Mouse (Mus musculus): ENCODE results near the gene Ubqln1. TPM values are rescaled to one million over a fixed set of nuclear protein-coding genes. Genes with fewer than 3 reads are reported as not detected.

Gene Ubqln1
- total RNA-seq, 2 experiments from 2014 or later, result 42.1 to 44.9 TPM

DNA sequence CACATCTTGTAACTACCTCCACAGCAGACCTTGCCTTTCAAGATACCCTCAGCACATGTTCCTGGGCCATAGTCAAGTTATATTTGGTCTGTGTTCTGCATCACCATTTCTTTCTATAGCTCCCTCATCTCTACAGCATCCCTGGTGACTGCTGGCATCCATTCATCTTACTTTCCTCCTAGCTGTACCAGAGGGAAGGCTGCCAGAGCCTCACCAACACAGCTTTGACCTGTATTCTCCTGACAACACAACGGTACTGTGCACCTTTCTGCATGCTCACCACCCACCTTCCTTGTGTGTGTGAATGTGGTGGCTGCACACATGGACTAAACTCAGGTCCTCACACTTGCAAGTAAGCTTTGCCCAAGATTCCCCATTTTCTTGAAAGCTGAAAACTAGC lies 12.6 kb downstream of the Ubqln1 start:
- DNase-seq, result no peak
- intact Hi-C loops (cut with DNase I), result no loop called here

DNA sequence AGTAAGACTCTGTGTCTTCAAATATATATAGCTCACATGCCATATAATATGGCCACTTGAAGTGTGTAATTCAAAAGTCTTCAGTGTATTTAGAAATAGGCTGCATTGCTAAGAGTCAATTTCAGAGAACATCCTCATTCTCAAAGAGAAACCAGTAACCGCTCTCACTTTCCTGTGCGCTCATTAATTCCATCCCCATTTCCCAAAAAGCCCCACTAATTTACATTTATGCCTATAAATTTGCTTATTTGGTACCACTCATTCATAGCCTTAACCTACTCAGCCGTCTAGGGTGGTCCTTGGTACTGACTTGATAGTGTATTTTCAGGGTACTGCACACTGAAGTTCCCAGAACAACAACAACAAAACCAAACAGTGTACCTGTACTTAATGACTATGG lies 13.5 kb downstream of the Ubqln1 start:
- intact Hi-C loops (cut with DNase I), result no loop called here
- DNase-seq, result no peak

DNA sequence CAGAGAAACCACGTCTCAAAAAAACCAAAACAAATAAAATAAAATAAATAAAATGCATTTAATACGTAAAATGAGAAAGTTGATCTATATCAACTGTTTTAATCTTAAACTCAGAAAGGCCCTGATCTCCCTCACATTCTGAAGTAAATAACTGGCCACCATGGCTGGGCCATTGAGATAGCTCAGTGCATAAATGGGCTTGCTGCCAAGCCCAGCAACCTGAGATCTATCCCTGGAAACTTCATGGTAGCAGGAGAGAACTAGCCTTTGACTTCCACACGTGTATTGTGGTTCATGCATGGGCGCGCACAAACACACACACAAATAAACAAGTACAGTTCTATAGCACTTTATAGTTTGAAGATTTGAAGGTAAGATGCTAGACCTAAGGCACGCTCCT lies 14.1 kb downstream of the Ubqln1 start:
- DNase-seq, result no peak
- intact Hi-C loops (cut with DNase I), result no loop called here

DNA sequence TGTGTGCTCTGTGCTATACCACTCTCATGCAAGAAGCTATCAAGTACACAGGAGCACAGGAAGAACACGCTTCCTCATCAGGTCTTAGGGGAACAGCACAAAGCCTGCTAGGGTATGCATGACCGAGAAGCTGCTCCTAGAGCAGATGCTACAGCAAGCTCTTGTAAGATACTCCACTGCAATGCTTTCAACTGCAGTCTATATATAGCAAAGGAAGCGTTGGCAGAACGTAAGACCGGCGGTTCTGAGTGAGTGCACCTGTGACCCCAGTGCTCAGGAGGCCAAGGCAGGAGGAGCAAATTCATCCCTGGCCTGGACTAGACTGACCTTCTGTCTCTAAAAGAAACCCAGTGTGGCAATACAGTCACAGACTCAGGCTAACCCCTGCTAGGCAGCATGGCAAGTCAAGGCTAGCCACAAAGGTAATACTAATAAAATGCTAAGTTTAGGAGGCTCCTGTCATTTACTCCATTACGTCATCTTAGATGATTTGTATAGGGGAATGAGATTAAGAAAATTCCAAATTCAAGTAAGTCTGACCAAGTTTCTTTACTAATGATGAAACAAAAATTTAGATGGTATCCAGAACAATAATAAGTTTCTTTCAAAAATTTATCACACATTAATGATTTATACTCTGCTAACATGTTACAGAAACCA lies 17.3 kb downstream of the Ubqln1 start:
- intact Hi-C loops (cut with DNase I), result no loop called here
- no peak for DNase-seq

DNA sequence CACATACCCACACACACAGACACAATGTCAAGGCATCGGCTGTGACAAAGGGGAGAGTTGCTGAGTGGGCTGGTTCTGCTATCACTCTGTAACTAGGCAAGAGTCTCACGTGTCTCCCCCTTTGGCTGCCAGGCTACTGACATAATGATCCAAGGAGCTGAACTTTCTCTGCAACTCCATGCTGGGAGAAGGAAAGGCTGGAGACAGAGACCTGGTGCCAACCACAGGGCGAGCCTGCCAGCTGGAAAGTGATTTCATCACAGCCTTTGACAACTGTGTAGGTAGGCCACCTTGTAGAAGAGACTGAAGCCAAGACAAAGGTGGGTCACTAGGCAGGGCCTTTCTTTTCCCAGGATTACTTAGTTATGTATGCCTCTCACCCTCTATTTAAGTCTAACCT lies 18.2 kb downstream of the Ubqln1 start:
- DNase-seq, result no peak
- intact Hi-C loops (cut with DNase I), result no loop called here

DNA sequence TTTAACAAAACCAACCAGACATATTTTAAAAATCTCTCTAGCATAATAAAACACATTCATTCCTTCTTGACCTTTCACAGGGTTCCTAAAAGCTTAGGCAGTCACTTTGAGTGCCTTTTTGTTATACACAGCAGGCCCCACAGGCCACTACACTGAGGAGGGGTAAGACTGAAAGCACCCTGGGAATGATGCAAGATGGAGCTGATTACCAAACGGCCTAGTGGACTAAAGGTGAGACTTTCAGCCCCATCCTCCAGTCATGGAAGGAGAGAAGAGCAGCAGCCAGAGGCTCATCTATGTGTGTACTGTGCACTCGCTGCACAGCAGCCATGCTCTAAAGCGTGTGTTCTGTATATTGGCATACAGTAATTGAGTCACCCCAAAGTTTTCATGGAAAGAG lies 20.5 kb downstream of the Ubqln1 start:
- DNase-seq, result no peak
- intact Hi-C loops (cut with DNase I), result no loop called here

DNA sequence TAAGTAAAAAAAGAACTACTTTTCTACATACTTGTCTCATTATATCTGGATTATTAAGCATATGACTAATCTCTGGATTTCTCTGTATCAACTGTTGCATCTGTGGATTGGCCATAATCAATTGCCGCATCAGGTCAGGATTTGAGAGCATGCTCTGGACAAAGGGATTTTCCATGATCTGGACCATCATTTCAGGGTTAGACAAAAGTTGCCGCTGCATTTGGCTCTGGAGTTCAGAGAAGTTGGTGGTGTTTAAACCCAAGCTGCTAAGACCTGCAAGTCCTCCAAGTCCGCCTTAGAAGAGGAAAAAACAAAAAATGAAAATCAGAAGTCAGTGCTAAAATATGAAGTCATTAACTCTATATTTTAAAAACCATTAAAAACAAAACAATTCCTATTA lies 22.2 kb downstream of the Ubqln1 start:
- DNase-seq, result no peak
- intact Hi-C loops (cut with DNase I), result no loop called here

DNA sequence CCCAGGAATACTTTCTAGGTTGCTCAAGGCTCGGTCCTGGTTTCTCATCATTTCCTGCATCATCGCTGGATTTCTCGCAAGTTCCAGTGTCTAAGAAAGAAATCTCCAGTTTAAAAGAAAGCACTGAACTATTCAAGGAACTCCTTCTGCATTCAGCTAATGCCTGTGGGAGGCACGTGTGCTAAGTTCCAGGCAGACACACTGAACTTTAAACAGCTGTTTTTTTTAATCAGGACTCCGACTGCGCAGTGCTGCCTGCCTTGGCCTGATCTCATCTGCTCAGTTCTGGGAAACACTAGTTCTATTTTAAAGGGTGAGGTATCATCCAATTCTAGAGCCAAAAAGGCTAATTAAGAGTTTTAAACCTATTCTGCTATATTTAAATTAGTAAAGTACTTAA lies 23.3 kb downstream of the Ubqln1 start:
- intact Hi-C loops (cut with DNase I), result no loop called here
- DNase-seq, result no peak

DNA sequence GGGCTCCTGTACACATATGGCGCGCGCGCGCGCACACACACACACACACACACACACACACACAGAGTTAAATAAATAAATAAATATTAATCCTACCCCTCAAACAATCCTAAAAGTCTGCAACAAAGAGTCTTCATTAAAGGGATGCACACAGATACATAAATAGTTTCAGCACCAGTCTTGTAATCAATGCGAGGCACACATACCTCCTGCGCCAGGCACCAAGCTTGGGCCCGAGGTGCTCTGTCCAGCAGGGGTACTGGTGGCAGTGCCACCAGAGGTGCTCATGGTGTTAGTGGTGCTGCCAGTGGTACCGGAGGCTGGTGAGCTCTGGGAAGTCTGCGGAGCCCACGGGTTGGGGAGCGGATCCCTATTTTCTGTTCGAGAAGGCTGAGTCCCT lies 23.9 kb downstream of the Ubqln1 start:
- no peak for DNase-seq
- intact Hi-C loops (cut with DNase I), result no loop called here

DNA sequence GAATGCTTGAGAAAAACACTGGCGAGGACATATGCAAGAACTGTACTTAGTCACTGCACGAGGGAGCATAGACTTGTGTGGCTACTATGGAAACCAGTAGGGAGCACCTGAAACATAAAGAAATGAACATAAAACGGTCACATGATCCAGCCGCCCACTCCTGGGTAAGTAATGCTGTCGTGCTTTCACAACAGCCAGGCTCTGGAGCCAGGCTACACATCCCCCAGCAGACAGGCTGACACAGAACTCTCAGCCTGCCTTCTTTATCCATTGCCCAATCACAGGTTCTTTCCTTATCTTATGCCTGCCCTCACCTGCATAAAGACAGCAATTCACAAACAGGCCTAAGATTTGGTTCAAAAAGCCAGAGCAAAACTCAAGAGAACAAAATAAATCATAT lies 26.0 kb downstream of the Ubqln1 start:
- intact Hi-C loops (cut with DNase I), result loop anchor here (5.0 kb wide), 1 partner anchor 177 kb away; no protein-coding TSS in a partner anchor
- no peak for DNase-seq

DNA sequence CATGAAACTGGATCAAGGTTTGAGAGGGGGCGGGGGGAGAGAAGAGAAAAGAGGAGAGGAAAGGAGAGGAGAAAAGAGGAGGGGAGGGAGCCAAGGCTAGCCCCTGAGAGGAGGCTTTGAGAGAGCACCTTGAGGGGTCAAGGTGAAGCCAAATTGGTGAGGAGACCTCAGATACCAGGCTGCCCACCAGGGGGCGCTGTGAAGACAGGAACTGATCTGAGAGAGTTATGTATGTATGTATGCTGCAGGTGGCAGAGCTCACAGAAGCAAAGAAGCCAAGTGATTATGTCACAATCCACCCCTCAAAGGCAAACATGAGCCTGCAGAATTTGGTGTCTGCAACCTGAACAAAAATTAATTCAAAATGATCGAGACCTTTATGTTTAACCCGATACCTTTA lies 27.0 kb downstream of the Ubqln1 start:
- intact Hi-C loops (cut with DNase I), result loop anchor here (1.0 to 5.0 kb wide), 2 partner anchors 44 to 176 kb away; no protein-coding TSS in a partner anchor
- peak; percentile 75 to 79 for DNase-seq

DNA sequence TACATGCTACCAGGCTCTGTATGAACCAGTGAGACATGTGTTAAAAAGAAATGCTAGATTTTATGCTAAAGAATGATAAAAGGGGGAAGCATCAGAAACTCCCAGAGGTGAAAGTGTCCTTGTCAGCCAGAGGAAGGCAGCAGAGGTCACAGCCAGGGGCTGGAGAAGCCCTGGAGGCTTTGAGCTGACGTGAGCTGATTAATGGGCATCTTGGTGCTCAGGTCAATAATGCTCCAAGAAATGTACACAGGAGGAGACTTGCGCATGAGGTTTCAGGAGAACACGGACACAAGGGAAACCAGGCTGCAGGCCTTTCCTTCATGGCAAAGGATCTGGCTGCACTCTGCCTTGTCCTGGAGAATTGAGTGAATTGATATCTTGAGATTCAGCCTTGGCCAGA lies 27.7 kb downstream of the Ubqln1 start:
- no peak for DNase-seq
- intact Hi-C loops (cut with DNase I), result loop anchor here (1.0 to 5.0 kb wide), 3 partner anchors 29 to 175 kb away; no protein-coding TSS in a partner anchor

DNA sequence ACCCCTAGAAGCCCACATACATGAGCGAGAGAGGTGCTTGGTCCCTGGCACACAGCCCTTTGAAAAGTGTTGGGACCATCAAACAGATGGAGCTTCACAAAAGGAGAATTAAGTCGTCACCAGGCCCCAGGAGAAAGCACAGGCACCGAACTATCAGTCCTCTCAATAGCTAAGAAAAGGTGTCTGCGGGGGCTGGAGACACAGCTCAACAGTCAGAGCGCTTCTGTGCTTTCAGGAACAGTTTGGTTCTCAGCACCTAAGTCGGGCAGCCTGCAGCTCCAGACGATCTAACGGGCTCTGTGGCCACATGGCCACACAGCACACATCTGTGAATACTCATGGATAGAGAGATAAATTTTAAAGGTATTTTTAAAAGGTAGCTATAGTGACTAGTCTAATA lies 29.2 kb downstream of the Ubqln1 start:
- intact Hi-C loops (cut with DNase I), result loop anchor here (2.0 to 5.0 kb wide), 2 partner anchors 31 to 174 kb away; no protein-coding TSS in a partner anchor
- DNase-seq, result no peak

DNA sequence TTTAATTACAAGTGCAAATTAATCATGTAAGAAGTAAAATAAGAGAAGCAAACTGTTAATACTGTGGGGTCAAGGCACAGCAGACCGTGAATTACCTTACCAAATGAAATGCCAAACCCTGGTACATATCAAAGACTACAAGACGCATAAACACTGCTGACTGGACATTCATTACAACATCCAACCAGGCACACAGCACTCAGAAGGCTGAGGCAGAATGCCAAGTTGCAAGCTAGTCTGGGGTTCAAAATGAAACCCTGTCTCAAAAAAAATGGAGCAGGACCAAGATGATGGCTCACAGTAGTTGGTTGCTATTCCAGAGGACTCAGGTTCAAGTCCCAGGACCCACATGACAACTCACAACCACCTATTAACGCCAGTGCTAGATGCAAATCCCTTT lies 31.3 kb downstream of the Ubqln1 start:
- DNase-seq, result no peak
- intact Hi-C loops (cut with DNase I), result no loop called here

DNA sequence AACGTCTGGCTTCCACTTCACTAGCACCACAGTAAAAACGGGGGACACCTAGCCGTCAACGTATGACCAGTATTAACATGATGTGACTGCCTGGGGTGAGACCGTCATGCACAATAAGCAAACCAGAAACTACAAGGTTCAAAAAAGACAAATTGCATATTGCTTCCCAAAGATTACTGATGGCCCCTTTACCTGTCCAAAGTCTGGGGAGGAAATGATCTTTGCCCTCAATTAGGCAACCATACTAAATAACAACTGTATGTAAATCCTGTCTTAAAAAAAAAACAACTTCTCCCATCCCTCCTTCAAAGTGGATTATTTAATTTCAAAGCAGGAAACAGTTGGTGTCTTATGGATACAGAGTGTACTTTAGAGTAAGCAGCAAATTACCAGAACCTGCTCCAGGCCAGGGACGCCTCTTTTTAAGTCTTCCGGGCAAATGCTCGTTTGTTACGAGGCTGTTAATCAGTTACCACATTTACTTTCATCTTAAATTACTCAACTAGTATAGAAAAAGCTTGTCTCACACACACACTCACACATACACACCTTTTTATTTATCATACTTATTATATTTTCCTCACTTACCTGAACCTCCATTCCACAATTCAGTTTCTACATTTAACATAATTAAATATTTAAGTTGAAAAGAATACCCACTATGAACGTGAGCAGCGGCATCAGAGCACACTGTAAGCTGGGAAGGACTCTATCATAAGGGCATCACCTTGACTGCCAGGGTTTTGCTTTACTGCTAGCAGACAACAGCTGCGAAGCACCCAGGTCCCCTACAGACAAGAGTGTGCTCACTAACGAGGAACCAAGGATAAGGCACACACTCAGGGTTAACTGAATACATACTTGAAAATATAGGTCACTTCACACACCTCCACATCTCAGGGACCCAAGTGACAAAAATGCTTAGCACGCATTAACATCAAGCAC lies 33.6 kb downstream of the Ubqln1 start:
- DNase-seq, result no peak
- intact Hi-C loops (cut with DNase I), result no loop called here

DNA sequence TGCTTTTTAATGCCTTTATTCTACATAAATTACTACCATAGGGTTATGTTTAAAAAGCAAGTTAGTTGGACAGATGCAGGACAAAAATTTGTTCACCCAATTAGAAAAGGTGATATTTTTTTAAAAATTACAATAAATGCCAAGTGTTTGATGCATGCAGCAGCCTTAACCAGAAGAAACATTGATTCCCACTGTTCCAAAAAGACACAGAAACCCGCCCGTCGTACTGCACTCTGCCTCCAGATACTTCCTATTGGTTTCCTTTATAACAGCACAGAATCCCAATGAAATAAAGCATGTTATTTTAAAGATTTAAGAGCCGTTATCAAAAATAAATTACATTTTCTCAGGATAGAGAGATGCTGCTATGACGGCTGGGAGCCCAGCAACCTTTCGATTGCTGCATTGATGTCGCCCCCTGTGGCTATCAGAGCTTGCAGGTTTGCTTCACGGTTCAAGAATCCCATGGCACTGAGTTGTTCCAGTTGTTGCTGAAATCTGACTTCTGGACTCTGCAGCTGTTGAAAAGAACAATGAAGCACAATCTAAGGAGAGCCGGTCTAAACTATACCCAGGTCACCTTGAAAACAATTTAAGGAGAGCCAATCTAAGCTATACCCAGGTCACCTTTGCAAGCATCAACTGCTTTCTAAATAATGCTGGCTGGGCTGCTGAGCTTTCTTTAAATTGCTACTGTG lies 37.8 kb downstream of the Ubqln1 start:
- intact Hi-C loops (cut with DNase I), result no loop called here
- DNase-seq, result peak; percentile 99 to 100

DNA sequence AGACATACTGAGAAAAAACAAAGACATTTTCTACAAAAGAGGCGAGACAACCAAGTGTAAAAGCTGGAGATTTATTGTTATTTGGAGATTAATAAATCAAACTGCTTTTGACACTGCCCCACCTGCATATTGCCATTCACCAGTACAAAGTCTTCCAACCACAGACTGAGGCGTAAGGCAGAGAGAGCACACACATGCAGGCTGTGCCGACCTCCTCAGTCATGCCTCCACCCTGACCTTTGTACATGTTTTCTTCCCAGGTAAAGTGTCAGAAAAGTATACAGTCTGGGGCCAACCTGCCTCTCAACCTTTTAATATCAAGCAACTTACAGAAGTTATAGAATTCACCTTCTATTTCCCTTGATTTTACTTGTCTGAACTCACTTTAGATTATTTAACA lies 39.3 kb downstream of the Ubqln1 start:
- no peak for DNase-seq
- intact Hi-C loops (cut with DNase I), result no loop called here

DNA sequence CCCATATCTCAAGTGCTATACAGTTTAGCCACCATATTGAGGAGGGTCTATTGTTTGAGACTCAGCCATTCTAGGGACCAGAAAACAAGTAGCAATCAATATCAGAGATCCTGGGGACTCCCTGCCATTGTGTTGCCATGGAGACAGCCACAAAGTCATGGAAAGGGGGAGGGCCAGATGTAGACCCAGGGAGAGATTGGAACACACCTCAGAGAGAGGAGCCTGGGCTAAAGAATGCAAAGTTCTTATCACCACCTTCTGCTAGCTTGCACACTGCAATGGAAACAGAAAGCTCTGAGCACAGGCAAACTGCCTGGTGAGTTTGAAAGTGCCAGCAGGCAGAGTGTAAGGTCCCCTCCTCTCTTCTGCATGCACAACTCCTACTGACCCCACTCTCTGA lies 47.3 kb downstream of the Ubqln1 start:
- DNase-seq, result no peak
- intact Hi-C loops (cut with DNase I), result no loop called here

DNA sequence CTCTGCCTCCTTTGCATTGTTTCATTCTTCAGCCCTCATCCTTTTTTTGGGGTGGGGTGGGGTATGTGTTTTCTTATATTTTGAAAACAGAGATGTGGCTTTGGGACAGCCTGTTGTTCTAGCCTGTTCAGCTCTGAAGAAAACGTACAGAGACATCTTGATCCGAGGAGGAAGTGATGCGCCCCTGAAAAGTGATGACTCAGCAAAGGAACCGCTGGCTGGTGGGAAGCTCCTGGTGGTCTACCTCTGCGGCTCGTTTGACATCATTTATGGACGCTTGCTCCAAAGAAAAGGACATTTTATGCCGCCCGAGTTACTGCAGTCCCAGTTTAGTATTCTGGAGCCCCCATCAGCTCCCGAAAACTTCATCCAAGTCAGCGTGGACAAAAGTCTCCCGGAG lies 52.1 kb downstream of the Ubqln1 start:
- intact Hi-C loops (cut with DNase I), result no loop called here
- no peak for DNase-seq

DNA sequence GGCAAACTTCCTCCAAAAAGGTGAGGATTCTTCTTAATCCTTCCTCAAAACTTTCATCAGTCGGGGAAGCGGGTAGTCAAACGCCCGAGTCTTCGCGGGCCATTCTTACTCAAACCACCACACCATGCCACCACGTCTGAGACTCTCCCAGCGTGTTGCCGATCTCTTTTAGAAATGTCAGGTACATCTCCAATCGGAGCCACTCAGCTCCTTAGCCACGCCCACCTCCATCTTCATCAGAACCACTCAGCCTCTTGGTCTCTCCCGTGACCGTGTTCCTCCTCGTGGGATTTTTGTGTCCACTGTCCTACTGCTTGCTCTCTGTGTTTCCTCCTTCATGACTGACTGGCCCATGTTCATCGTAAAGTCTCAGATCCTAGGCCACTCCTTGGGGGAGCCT lies 54.7 kb downstream of the Ubqln1 start:
- intact Hi-C loops (cut with DNase I), result no loop called here
- no peak for DNase-seq

Data from gastrocnemius, postnatal 36 days (tissue).